Mouse (Mus musculus) liver, adult 2 months (tissue): ENCODE measurements around the gene Ptf1a.

Experiments
- CTCF ChIP-seq: fragments of 200-500 bp; IDR thresholded peaks from 2 replicates; pipeline ENCODE4 v1.5.1; 2011; ENCODE audit warnings: low read depth, low read length, control low read depth
- POLR2A ChIP-seq: fragments of 200-500 bp; IDR thresholded peaks from 2 replicates; pipeline ENCODE4 v1.6.1; 2011; ENCODE audit warnings: low read length, control low read depth; ENCODE audit not compliant: insufficient read depth; ENCODE audit errors: extremely low read depth

GRCm38 (mm10) chr2:19416066-19416465 is 29.4 kb upstream of the Ptf1a start:
- TF ChIP-seq CTCF = no peak
- TF ChIP-seq POLR2A = no peak
